Mouse (Mus musculus) mature B cell (primary cell): ENCODE data around the gene Cpa2.

Source experiments
- in situ Hi-C: fragments of 300-500 bp; cut with MboI; formaldehyde crosslinking; loops from 2 replicates; pipeline ENCODE4 v1.14.3; 2019

The Cpa2 gene

DNA sequence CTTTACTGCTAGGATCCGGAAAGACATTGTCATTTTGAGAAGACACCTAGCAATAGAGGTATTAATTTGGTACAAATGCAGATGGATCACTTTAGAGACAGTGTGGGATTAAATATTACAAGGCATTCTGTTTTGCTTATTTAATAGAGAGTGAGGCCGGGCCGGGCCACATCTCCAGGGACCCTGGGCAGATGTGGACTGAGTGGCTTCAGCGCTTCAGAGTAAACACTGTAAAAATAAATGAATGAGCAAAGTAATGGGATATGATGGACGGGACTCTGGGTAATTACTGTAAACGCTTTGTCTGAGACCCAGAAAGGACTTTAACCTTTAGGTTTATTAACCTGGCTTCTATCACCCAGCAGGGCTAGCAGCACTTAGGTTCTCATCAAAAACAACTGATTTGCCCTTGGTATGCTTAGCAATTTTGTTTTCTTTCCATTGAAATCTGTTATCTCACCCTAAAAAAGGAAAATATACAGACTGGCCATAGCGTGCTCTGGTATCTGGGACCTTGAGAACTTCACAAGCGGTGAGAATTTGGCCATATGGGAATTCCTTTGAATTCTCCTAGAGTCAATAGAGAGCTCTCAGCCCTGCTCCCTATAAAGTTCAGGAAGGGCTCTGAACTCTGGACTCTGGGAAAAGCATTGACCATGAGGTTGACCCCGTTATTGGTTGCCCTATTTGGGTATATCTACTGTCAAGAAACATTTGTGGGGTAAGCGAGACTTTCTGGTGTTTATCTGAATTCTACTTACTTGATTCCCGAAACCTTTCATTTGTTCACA lies at the start of gene Cpa2:
Cpa2 (plus strand) TSS at position 574 of the 791 bp plus-strand sequence.
- in situ Hi-C loops: no loop called here

DNA sequence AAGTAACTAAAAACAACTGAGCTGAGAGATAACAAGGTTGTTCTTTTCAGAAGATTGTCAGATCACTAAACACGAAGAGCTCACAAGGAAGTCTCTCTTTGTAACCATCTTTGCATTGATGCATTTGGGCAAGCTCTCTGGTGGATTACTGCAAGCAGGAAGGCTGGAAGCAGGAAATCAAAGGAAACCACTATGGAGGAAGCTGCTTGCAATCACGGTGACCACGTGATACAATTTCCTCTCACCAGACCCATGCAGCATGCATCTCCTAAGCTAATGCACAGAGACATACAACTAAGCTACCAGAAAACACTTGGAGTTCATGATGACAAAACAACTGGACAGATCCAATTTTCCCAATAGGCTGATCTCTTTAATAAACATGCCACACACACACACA lies 42.3 kb upstream of the Cpa2 start:
- in situ Hi-C loops: no loop called here

GRCm38 (mm10) chr6:30508824-30509223 lies 32.6 kb upstream of the Cpa2 start:
- in situ Hi-C loops: no loop called here

- in situ Hi-C loops: no loop called here
Observed at GRCm38 (mm10) chr6:30509265-30510239, 31.8 kb upstream of the Cpa2 start, which contains the start of the genes Tmem209 and Ssmem1. Gene Tmem209 (minus strand): TSS chr6:30509783. Gene Ssmem1 (plus strand): TSS chr6:30509849.

- in situ Hi-C loops: no loop called here
Observed at GRCm38 (mm10) chr6:30510291-30510690, 31.1 kb upstream of the Cpa2 start.

DNA sequence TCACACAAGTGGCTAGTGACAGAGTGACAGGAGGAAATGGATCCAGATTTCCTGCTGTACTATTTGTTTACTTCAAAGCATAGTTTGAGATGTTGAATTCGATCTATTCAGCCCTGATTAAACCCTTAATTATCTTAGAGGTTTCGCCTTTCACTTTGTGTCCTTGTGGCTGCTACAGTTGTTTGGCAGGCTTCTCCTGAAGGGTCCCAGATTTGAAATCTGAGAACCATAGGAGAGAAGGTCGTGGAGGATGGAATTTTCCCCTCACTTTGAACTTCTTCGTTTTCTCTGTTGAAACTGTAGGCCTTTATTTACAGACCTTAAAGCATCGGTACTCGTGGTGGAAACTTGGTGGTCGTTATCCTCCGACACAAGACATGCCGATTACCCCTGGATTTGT lies 27.1 kb upstream of the Cpa2 start:
- in situ Hi-C loops: no loop called here

- in situ Hi-C loops: no loop called here
Observed at GRCm38 (mm10) chr6:30520400-30520799, 21.0 kb upstream of the Cpa2 start.

GRCm38 (mm10) chr6:30525456-30526332 lies 15.7 kb upstream of the Cpa2 start:
- in situ Hi-C loops: no loop called here

- in situ Hi-C loops: no loop called here
Observed at GRCm38 (mm10) chr6:30526586-30527515, 14.5 kb upstream of the Cpa2 start.

- in situ Hi-C loops: no loop called here
Observed at GRCm38 (mm10) chr6:30528800-30529199, 12.6 kb upstream of the Cpa2 start.

GRCm38 (mm10) chr6:30535340-30535739 lies 6.0 kb upstream of the Cpa2 start:
- in situ Hi-C loops: no loop called here

DNA sequence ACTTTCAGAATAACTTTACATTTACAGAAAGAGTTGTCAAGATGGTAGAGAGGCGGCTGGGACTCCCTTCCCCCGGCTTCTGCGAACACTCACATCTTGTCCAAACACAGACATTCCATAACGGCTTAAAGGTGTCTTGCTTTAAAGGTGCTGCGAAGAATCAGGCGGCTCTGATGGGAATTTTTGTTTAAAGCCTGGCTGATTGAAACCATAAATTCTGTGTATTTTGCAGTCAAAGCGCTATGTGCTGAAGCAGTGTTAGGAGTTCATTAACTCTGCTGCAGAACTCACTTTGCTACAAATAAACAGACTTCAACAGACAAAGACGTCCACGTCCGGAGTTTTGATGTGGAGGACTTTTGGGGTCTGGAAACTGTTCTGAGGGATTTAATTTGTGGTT lies 3.1 kb upstream of the Cpa2 start:
- in situ Hi-C loops: no loop called here

- in situ Hi-C loops: no loop called here
Observed at GRCm38 (mm10) chr6:30538800-30539199, 2.6 kb upstream of the Cpa2 start.

GRCm38 (mm10) chr6:30542277-30542676 lies 895 bp downstream of the Cpa2 start:
- in situ Hi-C loops: no loop called here

DNA sequence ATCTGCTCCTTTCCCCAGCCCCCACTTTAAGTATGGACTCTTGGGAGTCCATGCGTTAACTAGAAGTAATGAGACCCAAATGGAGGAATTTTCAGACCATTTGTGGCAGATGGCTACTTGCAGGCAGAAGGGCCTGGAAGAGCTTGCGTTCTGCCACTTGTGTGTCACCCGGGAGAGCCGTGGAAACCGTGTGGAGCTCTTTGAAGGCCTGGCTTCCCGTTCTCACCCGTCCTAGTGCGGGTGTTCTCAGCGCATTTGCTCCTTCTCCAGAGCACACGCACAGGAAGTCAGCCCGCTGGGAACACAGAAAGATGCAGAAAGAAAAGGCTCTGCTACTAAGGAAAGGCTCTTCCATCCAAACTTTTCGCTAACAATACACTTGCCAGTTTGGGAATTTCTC lies 1.7 kb downstream of the Cpa2 start:
- in situ Hi-C loops: no loop called here

DNA sequence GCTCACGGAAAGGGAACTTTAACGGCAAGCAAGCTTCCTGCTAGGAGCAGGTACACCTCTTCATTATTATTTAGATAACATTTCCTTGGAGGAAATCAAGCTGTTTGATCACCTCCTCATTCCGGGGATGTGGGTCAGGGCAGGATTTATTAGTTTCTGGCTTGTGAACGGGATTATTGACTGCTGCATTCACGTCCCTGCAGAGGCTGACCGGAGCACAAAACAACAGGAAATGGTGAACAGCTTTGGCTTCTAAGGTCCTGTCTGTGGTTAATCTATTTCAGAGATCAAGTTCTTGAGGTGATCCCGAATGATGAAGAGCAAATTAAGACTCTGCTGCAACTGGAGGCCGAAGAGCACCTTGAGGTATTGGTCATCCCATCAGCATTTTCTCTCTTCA lies 2.5 kb downstream of the Cpa2 start:
- in situ Hi-C loops: no loop called here

- in situ Hi-C loops: no loop called here
Observed at GRCm38 (mm10) chr6:30545689-30546088, 4.3 kb downstream of the Cpa2 start.

DNA sequence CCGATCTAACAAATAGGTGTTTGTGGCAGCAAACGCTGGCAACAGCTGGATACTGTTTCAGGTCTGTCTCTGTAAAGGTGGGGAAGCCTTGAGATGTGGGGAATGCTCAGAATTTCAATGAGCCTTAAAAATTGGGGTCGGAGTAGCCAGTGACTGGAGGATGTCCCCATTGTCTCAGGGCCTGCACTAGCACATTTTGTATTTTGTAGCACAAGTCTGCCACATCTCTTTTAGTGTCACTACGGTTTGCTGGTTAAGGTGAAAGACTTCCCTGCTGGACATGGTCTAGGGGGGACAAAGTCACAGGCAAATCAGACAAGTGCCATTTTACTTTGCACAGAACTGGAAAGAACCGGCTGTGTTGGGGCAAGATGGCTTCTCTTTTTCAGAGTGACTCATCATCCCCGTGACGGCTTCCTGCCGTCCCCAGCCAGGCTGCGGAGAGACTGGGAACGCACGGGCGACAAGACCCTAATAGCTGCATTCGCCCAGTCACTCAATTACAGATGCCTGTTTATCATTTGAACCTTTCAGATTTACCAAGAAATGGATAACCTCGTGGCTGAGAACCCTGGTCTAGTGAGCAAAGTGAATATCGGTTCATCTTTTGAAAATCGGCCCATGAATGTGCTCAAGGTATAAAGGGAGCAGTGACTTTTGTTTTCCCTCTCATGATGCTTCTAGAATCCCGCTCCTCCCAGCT lies 5.3 kb downstream of the Cpa2 start:
- in situ Hi-C loops: no loop called here

DNA sequence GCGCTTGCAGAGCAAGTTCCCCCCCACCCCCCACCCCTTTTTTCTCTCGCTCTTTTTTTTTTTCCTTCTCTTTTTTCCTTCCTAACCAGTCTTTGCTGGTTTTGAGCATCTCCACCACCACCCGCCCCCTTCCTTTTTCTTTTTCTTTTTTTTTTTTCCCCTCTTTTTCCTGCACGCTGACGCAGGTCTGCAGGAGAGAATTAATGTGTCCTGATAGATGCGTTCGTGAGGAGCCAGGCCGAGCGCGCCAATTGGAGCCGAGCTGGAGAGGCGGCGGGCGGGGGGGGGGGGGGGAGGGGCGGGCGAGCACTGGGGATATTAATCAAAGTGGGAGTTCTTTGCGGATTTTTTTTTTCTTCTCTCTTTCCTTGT lies 5.9 kb downstream of the Cpa2 start:
- in situ Hi-C loops: no loop called here
